Mouse (Mus musculus) lung, postnatal 0 days (tissue): ENCODE measurements at regions not wholly inside any gene's neighbourhood (a gene's known extent, or its start where the extent isn't known, plus 50 kb on each side); places are given as distances from the start of the nearest gene placed in this dataset.
"Not testable (repeated sequence)": the region's sequence is repeated elsewhere in the genome, so short reads cannot be mapped to it uniquely, and the experiment has no call there.

ENCODE experiments used
- ATAC-seq: fragments of 200-750 bp; cut with Nextera tagmentation; 2 replicates; pipeline ENCODE4 v1.8.0; 2017; ENCODE audit warnings: moderate library complexity
- DNase-seq: peaks from one replicate; pipeline ENCODE4 v3.0.0-alpha.2; 2016; ENCODE audit warnings: low spot score
- H3K27ac ChIP-seq: fragments of 300-500 bp; sonication (generic); 2 replicates; pipeline ENCODE4 v1.5.1; 2014; ENCODE audit warnings: antibody characterized with exemption, mild to moderate bottlenecking, low read length, mixed read lengths
- H3K27me3 ChIP-seq: fragments of 300-500 bp; sonication (generic); replicated peaks from 2 replicates; pipeline ENCODE4 v1.6.1; 2014; ENCODE audit warnings: low read length, mixed read lengths; ENCODE audit not compliant: insufficient read depth
- H3K36me3 ChIP-seq: fragments of 300-500 bp; sonication (generic); 2 replicates; pipeline ENCODE4 v1.6.1; 2014; ENCODE audit warnings: low read length, mixed read lengths; ENCODE audit not compliant: insufficient read depth
- H3K4me1 ChIP-seq: fragments of 300-500 bp; sonication (generic); 2 replicates; pipeline ENCODE4 v1.6.1; 2014; ENCODE audit warnings: antibody characterized with exemption, low read depth, low read length, mixed read lengths; ENCODE audit not compliant: insufficient read depth
- H3K4me2 ChIP-seq: fragments of 300-500 bp; sonication (generic); replicated peaks from 2 replicates; pipeline ENCODE4 v1.6.1; 2014; ENCODE audit warnings: low read depth, mild to moderate bottlenecking, low read length, moderate library complexity, mixed read lengths
- H3K4me3 ChIP-seq: fragments of 300-500 bp; sonication (generic); 2 replicates; pipeline ENCODE4 v1.5.1; 2014; ENCODE audit warnings: low read depth, low read length
- H3K9ac ChIP-seq: fragments of 300-500 bp; sonication (generic); replicated peaks from 2 replicates; pipeline ENCODE4 v1.6.1; 2014; ENCODE audit warnings: low read depth, mild to moderate bottlenecking
- H3K9me3 ChIP-seq: fragments of 300-500 bp; sonication (generic); 2 replicates; pipeline ENCODE4 v1.6.1; 2016; ENCODE audit warnings: low read length, mixed read lengths
- CTCF ChIP-seq: IDR thresholded peaks from 2 replicates; pipeline ENCODE4 v1.5.1; 2016; ENCODE audit warnings: antibody characterized with exemption, mild to moderate bottlenecking
- EP300 ChIP-seq: IDR thresholded peaks from 2 replicates; pipeline ENCODE4 v1.6.1; 2016; ENCODE audit warnings: antibody characterized with exemption, mild to moderate bottlenecking, control low read depth
- WGBS: fragments of 180-500 bp; shearing (Covaris S2); extraction: QIAGEN DNeasy Blood & Tissue Kit; methylation state at CpG from one replicate; pipeline ENCODE4 v1.1.7; 2014; 5-methylcytosine and 5-hydroxymethylcytosine counted together

DNA sequence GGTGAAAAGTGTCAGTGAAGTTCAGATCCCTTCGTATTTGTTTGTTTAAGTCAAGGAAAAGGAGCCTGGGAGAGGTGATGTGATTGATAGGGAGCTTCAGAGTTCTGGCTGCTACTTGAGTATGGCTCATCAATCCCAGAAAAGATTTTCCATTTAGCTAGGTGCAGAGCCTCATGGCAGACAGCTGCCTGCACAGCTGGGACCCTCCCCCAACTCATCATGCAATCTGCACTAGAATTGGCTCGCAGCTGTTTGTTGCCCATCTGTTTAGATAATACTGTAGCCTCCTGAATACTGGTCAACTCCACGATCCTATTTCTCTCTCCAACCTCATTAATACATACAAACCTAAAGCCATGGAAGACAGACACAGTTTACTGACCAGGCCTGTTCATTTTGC lies 354.4 kb downstream of the Edem1 start:
- H3K9me3 ChIP-seq = no peaks in the 10 kb centered on the region
- H3K27ac ChIP-seq = no peak overlapping the region
- WGBS = 13% methylated on average over 3 of the region's 3 CpGs
- no peak for ATAC-seq
- no peaks in the 10 kb centered on the region for H3K27me3 ChIP-seq
- H3K4me2 ChIP-seq = no peak overlapping the region
- TF ChIP-seq CTCF = no peak
- no peak for TF ChIP-seq EP300
- no peaks in the 10 kb centered on the region for H3K36me3 ChIP-seq
- H3K9ac ChIP-seq = no peak overlapping the region
- no peaks in the 10 kb centered on the region for H3K4me1 ChIP-seq
- DNase-seq = no peak
- no peak overlapping the region for H3K4me3 ChIP-seq

DNA sequence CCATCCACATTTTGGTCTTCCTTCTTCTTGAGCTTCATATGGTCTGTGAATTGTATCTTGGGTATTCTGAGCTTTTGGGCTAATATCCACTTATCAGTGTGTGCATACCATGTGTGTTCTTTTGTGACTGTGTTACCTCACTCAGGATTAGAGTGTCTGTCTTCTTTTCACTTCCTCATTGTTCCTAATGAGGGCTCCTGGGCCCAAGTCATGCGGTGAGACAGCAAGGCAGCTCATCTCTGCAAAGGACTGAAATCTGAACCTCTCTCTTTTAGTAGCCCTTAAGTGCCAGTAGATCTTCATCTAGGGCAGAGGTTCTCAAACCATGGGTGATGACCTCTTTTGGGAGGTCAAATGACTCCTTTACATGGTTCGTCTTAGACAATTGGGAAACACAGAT lies 364.6 kb downstream of the Edem1 start:
- not testable (repeated sequence) for H3K4me3 ChIP-seq, H3K36me3 ChIP-seq, H3K9ac ChIP-seq, H3K4me1 ChIP-seq, ATAC-seq, H3K27me3 ChIP-seq, DNase-seq, H3K9me3 ChIP-seq, H3K4me2 ChIP-seq, H3K27ac ChIP-seq
- 55% methylated on average over 2 of the region's 2 CpGs for WGBS

DNA sequence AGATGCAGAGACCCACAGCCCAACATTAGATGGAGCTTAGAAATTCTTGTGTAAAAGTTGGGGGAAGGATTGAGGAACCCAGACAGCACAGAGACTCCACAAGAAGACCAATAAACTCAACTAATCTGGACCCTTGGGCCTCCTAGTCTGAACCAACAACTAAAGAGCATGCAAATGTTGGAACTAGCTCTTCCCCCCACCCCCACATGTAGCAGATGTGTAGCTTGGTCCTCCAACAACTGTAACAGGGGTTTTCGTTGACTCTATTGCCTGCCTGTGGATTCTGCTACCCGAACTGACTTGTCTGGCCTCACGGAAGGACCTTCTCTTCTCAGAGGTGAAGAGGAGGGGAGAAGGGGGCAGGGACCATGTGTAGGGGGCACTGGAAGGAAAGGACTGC lies 365.2 kb downstream of the Edem1 start:
- Histone ChIP-seq H3K9ac (no peak overlapping the region), H3K4me2 (no peak overlapping the region), H3K9me3 (no peaks in the 10 kb centered on the region), H3K27me3 (no peaks in the 10 kb centered on the region), H3K36me3 (no peaks in the 10 kb centered on the region), H3K4me3 (no peak overlapping the region), H3K4me1 (no peaks in the 10 kb centered on the region), H3K27ac (no peak overlapping the region)
- TF ChIP-seq EP300 = no peak
- no peak for TF ChIP-seq CTCF
- ATAC-seq (no peak), DNase-seq (no peak)
- 72% methylated on average over 3 of the region's 3 CpGs for WGBS

- 43% methylated on average over 2 of the region's 2 CpGs for WGBS
These were observed 381.3 kb downstream of the Edem1 start for GRCm38 (mm10) chr6:109209699-109210098.

GRCm38 (mm10) chr6:109230391-109230790 lies 401.9 kb downstream of the Edem1 start:
- Histone ChIP-seq H3K9me3 (no peaks in the 10 kb centered on the region), H3K27me3 (no peaks in the 10 kb centered on the region), H3K4me1 (no peaks in the 10 kb centered on the region), H3K4me2 (no peak overlapping the region), H3K27ac (no peak overlapping the region), H3K36me3 (no peaks in the 10 kb centered on the region), H3K9ac (no peak overlapping the region), H3K4me3 (no peak overlapping the region)
- no peak for ATAC-seq
- no peak for TF ChIP-seq CTCF
- no peak for TF ChIP-seq EP300
- no peak for DNase-seq
- 97% methylated on average over 6 of the region's 6 CpGs for WGBS

More at GRCm38 (mm10) chr6:109209699-109210098, 381.3 kb downstream of the Edem1 start:
- Histone ChIP-seq H3K27me3 (no peaks in the 10 kb centered on the region), H3K27ac (no peak overlapping the region), H3K4me2 (no peak overlapping the region), H3K9me3 (no peaks in the 10 kb centered on the region), H3K4me1 (no peaks in the 10 kb centered on the region), H3K9ac (no peak overlapping the region), H3K36me3 (no peaks in the 10 kb centered on the region), H3K4me3 (no peak overlapping the region)
- ATAC-seq = no peak
- TF ChIP-seq EP300 (no peak), CTCF (no peak)
- no peak for DNase-seq

- Histone ChIP-seq H3K9me3 (no peaks in the 10 kb centered on the region), H3K36me3 (no peaks in the 10 kb centered on the region), H3K9ac (no peak overlapping the region), H3K27ac (no peak overlapping the region), H3K4me1 (no peaks in the 10 kb centered on the region), H3K27me3 (no peaks in the 10 kb centered on the region), H3K4me3 (no peak overlapping the region), H3K4me2 (no peak overlapping the region)
- WGBS = 58% methylated on average over 3 of the region's 3 CpGs
- no peak for DNase-seq
- no peak for ATAC-seq
- TF ChIP-seq CTCF (no peak), EP300 (no peak)
These were observed 405.0 kb downstream of the Edem1 start for GRCm38 (mm10) chr6:109233426-109233825.

- TF ChIP-seq EP300 (no peak), CTCF (no peak)
- 56% methylated on average over 2 of the region's 2 CpGs for WGBS
- H3K4me3 ChIP-seq = no peak overlapping the region
- H3K36me3 ChIP-seq = no peaks in the 10 kb centered on the region
- no peaks in the 10 kb centered on the region for H3K4me1 ChIP-seq
- ATAC-seq (no peak), DNase-seq (no peak)
- H3K27ac ChIP-seq = no peak overlapping the region
- H3K4me2 ChIP-seq = no peak overlapping the region
- H3K27me3 ChIP-seq = no peaks in the 10 kb centered on the region
- no peaks in the 10 kb centered on the region for H3K9me3 ChIP-seq
- no peak overlapping the region for H3K9ac ChIP-seq
These were observed 417.2 kb downstream of the Edem1 start for GRCm38 (mm10) chr6:109245666-109246065.

- not testable (repeated sequence) for H3K4me3 ChIP-seq, H3K4me2 ChIP-seq, DNase-seq, H3K9me3 ChIP-seq, H3K4me1 ChIP-seq, H3K36me3 ChIP-seq, H3K9ac ChIP-seq, H3K27ac ChIP-seq, ATAC-seq, H3K27me3 ChIP-seq
- WGBS = 22% methylated on average over 2 of the region's 2 CpGs
These were observed 418.1 kb downstream of the Edem1 start for GRCm38 (mm10) chr6:109246510-109246909.
